17 mouse cellular contexts compared by ENCODE assay signal in genomic region chr15:63921618-63922017, GRCm38 (mm10). TPM values are rescaled to one million over a fixed set of nuclear protein-coding genes. Genes with fewer than 3 reads are reported as not detected.
"Had no signal": no experiment of that assay in that cellular context is flagged by ENCODE, and none has a peak within 500 bp of the region (broad histone marks: within the 10 kb centered on the region; RNA-seq: fewer than 3 reads in every experiment).

No protein-coding gene starts in this region.

RNA-seq across cellular contexts. Expression of gene Gsdmc4, which starts 9.5 kb away (rescaled TPM):
- polyA plus RNA-seq: heart, embryonic 10.5 days; heart, embryonic 11.5 days; heart, embryonic 12.5 days; heart, embryonic 13.5 days; heart, embryonic 14.5 days; heart, embryonic 15.5 days; heart, postnatal 0 days; hindbrain, embryonic 10.5 days; hindbrain, embryonic 11.5 days; hindbrain, embryonic 12.5 days; hindbrain, embryonic 13.5 days; hindbrain, embryonic 14.5 days; hindbrain, embryonic 15.5 days; hindbrain, postnatal 0 days had no signal

RNA-seq across cellular contexts. Expression of gene Gsdmc3, which starts 43.3 kb away (rescaled TPM):
- polyA plus RNA-seq: heart, embryonic 10.5 days; heart, embryonic 11.5 days; heart, embryonic 12.5 days; heart, embryonic 13.5 days; heart, embryonic 14.5 days; heart, embryonic 15.5 days; heart, embryonic 16.5 days; heart, postnatal 0 days; hindbrain, embryonic 10.5 days; hindbrain, embryonic 11.5 days; hindbrain, embryonic 12.5 days; hindbrain, embryonic 13.5 days; hindbrain, embryonic 14.5 days; hindbrain, embryonic 15.5 days; hindbrain, embryonic 16.5 days; hindbrain, postnatal 0 days; inflammation-experienced regulatory T-cells, adult 6 months had no signal
